Mouse (Mus musculus) embryonic fibroblast, embryonic 13.5 days (primary cell): Measurements from ENCODE around the gene Fcmr. TPM values are rescaled to one million over a fixed set of nuclear protein-coding genes. Genes with fewer than 3 reads are reported as not detected.

ENCODE experiments used
- H3K27ac ChIP-seq: 2 replicates; pipeline ENCODE4 v1.5.1; 2012; ENCODE audit warnings: low read length, control low read depth, inconsistent platforms; ENCODE audit not compliant: insufficient read depth
- H3K4me1 ChIP-seq: 2 replicates; pipeline ENCODE4 v1.6.1; 2011; ENCODE audit warnings: low read length; ENCODE audit not compliant: control insufficient read depth, insufficient read depth
- H3K4me3 ChIP-seq: 2 replicates; pipeline ENCODE4 v1.5.1; 2011; ENCODE audit warnings: mild to moderate bottlenecking, control low read depth, low read length; ENCODE audit not compliant: insufficient read depth
- CTCF ChIP-seq: IDR thresholded peaks from 2 replicates; pipeline ENCODE4 v1.5.1; 2011; ENCODE audit warnings: mild to moderate bottlenecking, control low read depth, low read length, moderate library complexity, borderline replicate concordance; ENCODE audit not compliant: insufficient read depth
- POLR2A ChIP-seq: IDR thresholded peaks from 2 replicates; pipeline ENCODE4 v1.6.1; 2011; ENCODE audit warnings: low read depth, mild to moderate bottlenecking, control low read depth, low read length, moderate library complexity
- polyA plus RNA-seq: library from polyadenylated mRNA; stranded (reverse); fragments of >200 nt; gene quantifications from 2 replicates; pipeline ENCODE4 v1.2.4, GENCODE M21; 2011; ENCODE audit warnings: low read depth; ENCODE audit not compliant: missing spikeins, insufficient read length

Fcmr gene
- polyA plus RNA-seq, 1 experiment: not detected

- TF ChIP-seq POLR2A: no peak
- no peak for TF ChIP-seq CTCF
- no peak overlapping the region for H3K27ac ChIP-seq
Observed at GRCm38 (mm10) chr1:130893329-130894040, 28.0 kb downstream of the Fcmr start.

DNA sequence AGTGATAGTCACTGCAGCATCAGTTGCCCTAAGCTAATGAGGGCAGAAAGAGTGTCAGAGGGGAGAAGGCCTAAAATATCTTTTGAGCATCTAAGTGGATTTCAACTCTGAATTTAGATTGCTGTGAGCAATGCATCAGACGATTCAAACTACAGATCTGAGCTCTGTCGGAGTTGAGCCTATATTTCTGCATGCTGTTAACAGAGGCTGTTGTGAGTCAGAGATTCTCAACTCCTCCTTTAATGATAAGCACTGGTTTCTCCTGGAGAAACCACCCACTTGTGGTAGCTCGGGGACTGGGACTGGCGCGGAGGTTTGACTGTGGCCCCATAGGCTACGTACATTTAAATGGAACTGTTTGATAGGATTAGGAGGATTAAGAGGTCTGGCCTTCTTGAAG lies 29.0 kb downstream of the Fcmr start:
- Histone ChIP-seq H3K27ac (no peak overlapping the region), H3K4me1 (no peaks in the 10 kb centered on the region), H3K4me3 (no peak overlapping the region)
- TF ChIP-seq POLR2A (no peak), CTCF (no peak)

More at GRCm38 (mm10) chr1:130893329-130894040, 28.0 kb downstream of the Fcmr start:
- Histone ChIP-seq H3K4me1 (no peaks in the 10 kb centered on the region), H3K4me3 (no peak overlapping the region)

- no peak for TF ChIP-seq POLR2A
- no peak for TF ChIP-seq CTCF
- H3K27ac ChIP-seq: no peak overlapping the region
- H3K4me1 ChIP-seq: no peaks in the 10 kb centered on the region
- no peak overlapping the region for H3K4me3 ChIP-seq
Observed at GRCm38 (mm10) chr1:130902505-130902904, 37.0 kb downstream of the Fcmr start.

- Histone ChIP-seq H3K4me3 (no peak within 1 kb of the TSS), H3K4me1 (no peaks in the 10 kb centered on the region), H3K27ac (no peak within 1 kb of the TSS)
- TF ChIP-seq POLR2A (no peak), CTCF (no peak)
Observed at GRCm38 (mm10) chr1:130911401-130912010, 46.0 kb downstream of the Fcmr start, which contains the start of gene Il20. Gene Il20 (minus strand): TSS chr1:130911451.

DNA sequence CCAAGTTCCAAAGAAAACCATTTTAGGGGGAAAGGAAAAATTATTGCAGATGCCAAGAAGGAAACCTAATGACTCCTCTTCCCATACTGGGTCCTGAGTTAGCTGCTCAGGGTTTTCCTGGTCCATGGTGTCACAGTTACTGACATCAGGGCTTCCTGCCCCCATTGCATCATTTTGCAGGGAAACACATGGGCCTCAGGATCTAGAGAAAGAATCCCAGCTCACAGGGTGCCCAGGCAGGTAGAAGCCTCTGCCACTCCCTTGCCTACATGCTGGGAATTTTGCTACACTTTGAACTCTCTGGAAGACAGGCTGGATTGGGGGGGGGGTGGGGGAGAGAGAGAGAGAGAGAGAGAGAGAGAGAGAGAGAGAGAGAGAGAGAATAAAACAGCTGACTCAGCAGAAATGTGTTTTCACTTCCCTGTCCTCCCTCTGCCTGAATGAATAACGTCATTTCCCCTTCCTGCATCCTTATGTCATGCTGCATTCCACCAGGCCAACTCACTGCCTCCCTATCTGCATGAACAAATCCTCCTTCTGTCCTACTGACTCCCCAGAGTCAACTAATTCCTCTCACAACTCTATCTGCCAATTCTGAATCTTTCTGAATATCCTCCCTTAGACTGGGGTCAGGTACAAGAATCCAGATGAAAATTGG lies 53.0 kb downstream of the Fcmr start:
- no peak overlapping the region for H3K4me3 ChIP-seq
- H3K4me1 ChIP-seq: no peaks in the 10 kb centered on the region
- H3K27ac ChIP-seq: no peak overlapping the region
- TF ChIP-seq CTCF (no peak), POLR2A (no peak)

DNA sequence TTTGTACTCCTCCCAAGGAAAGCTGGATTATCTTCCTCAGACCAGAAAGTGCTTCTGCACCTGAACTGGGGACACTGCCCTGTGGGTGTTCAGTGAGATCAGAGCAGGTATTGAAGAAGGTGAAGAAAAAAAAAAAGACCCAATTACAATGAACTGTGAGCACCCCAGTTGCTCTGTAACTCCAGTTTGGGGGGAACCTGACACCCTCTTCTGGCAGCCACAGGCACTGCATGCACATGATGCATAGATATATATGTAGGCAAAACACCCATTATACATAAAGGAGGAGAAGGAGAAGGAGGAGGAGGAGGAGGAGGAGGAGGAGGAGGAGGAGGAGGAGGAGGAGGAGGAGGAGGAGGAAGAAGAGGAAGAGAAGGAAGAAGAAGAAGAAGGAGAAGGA lies 61.0 kb downstream of the Fcmr start:
- Histone ChIP-seq H3K4me1 (no peaks in the 10 kb centered on the region), H3K27ac (no peak overlapping the region), H3K4me3 (no peak overlapping the region)
- TF ChIP-seq CTCF (no peak), POLR2A (no peak)

Other genes with a start within 250 kb of the Fcmr start
- not detected in 2 replicates for gene Zp3r, start 236.0 kb upstream of the Fcmr start, polyA plus RNA-seq
- gene C4bp, start 204.0 kb upstream of the Fcmr start, polyA plus RNA-seq: 0.73 TPM in 1 of 2 replicates, not detected in the other
- not detected in 2 replicates for gene Gm29427, start 149.9 kb upstream of the Fcmr start, polyA plus RNA-seq
- 4.9 and 6.5 TPM in 2 replicates for gene Yod1, start 148.3 kb upstream of the Fcmr start, polyA plus RNA-seq
- gene Pfkfb2, start 136.4 kb upstream of the Fcmr start, polyA plus RNA-seq: 12.7 and 16.1 TPM in 2 replicates
- 0.75 and 1.8 TPM in 2 replicates for gene AA986860, start 133.7 kb upstream of the Fcmr start, polyA plus RNA-seq
- gene Fcamr, start 64.8 kb upstream of the Fcmr start, polyA plus RNA-seq: not detected in 2 replicates
- not detected in 2 replicates for gene Pigr, start 39.0 kb upstream of the Fcmr start, polyA plus RNA-seq
- not detected in 2 replicates for gene Il24, start 21.8 kb downstream of the Fcmr start, polyA plus RNA-seq
- gene Il20, start 45.8 kb downstream of the Fcmr start, polyA plus RNA-seq: not detected in 2 replicates
- gene Il19, start 74.4 kb downstream of the Fcmr start, polyA plus RNA-seq: not detected in 2 replicates
- not detected in 2 replicates for gene Il10, start 154.2 kb downstream of the Fcmr start, polyA plus RNA-seq
- 111 and 124 TPM in 2 replicates for gene Mapkapk2, start 232.2 kb downstream of the Fcmr start, polyA plus RNA-seq